Mouse (Mus musculus): ENCODE measurements around the gene Nars2. TPM values are rescaled to one million over a fixed set of nuclear protein-coding genes. Genes with fewer than 3 reads are reported as not detected.

The Nars2 gene
- 1 to 10 TPM; 4.8 to 6.2 TPM for total RNA-seq (2023)

DNA sequence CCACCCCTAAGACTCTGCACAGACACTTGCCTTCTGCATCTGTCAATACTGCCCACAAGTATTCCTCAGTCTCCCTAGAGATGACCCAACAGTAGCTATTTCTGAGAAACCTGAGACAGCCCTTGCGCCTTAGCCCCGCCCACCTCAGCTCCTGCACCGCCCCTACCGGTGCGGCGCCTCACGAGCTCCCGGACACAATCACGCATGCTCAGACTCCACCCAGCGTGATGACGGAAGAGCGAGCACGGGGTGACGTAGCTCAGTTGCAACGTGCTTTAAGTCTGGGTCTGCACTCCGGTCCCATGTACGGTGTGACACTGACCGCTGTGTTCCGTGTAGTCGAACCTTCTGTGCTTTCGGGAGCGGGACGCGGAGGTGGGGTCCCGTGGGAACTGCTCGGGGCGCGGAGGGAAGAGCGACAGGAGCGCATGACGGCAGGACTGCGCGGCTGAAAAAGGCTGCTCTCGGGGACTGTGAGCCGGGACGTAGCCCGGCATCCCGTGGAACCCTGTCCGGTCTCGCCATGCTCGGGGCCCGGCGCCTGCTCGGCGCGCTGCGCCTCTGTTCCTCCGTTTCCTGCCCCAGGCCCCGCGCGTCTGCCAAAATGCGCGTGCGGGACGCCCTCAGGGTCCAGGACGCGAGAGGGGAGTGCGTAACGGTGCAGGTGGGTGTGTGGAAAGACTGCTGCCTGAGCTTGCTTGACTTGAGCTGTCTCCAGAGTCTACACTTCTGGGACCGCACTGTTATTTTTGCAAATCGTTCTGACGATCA, at the start of gene Nars2:
Nars2 (plus strand) TSS at position 225 of the 771 bp plus-strand sequence.

DNA sequence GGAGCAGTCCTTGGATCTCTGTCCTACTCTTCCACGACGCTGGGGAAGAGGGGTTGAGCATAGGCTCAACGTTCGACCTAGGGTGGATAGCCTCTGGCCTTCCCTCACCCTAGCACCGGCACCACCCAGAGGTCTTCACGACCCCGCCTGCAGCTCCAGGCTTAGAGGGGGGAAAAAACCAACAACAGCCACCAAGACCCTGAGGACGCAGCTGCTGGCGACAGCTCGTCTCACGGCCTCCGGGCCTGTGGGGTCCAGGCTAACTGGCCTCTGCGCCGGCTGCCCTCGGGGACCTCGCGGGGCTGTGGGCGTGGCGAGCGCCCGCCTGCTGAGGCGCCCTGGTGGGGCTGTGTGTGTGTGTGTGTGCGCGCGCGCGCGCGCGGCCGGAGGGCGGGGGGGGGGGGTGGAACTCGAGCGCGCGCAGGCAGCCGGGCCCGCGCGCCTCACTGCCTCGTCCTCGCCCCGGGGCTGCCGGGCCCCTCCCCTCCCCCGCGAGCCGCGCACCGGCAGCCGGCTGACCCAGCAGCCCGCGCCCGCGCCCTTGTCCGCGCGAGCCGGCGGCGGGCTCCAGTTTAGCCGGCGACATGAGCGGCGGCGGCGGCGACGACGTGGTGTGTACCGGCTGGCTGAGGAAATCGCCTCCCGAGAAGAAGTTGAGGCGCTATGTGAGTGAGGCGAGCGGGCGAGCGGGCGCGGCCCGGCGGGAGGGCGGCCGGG, 130.1 kb downstream of the Nars2 start, which contains the start of gene Gab2:
Gab2 (plus strand) TSS at position 345 of the 717 bp plus-strand sequence.

Other genes with a start within 250 kb of the Nars2 start
- 10 to 100 TPM; 57.0 to 67.7 TPM for gene Gab2, start 130.1 kb downstream of the Nars2 start, total RNA-seq (2023)